Mouse (Mus musculus) bone marrow, adult 2 months (tissue): ENCODE results near the gene Zfp609. TPM values are rescaled to one million over a fixed set of nuclear protein-coding genes. Genes with fewer than 3 reads are reported as not detected.

ENCODE experiments used
- H3K27ac ChIP-seq: fragments of 200-500 bp; 2 replicates; pipeline ENCODE4 v1.5.1; 2012; ENCODE audit warnings: low read depth, mild to moderate bottlenecking, control low read depth, inconsistent platforms, low read length; ENCODE audit not compliant: control insufficient read depth, poor library complexity, insufficient read depth
- H3K4me1 ChIP-seq: fragments of 200-500 bp; 2 replicates; pipeline ENCODE4 v1.6.1; 2011; ENCODE audit warnings: low read length; ENCODE audit not compliant: control insufficient read depth, insufficient read depth
- H3K4me3 ChIP-seq: fragments of 200-500 bp; replicated peaks from 2 replicates; pipeline ENCODE3; 2011; ENCODE audit warnings: mild to moderate bottlenecking, low read depth, low read length, control low read depth; ENCODE audit not compliant: control insufficient read depth
- CTCF ChIP-seq: fragments of 200-500 bp; IDR thresholded peaks from 2 replicates; pipeline ENCODE4 v1.5.1; 2011; ENCODE audit warnings: low read length, control low read depth; ENCODE audit not compliant: control insufficient read depth, insufficient read depth
- POLR2A ChIP-seq: fragments of 200-500 bp; IDR thresholded peaks from 2 replicates; pipeline ENCODE4 v1.6.1; 2011; ENCODE audit warnings: low read depth, mild to moderate bottlenecking, control low read depth, low read length, borderline replicate concordance; ENCODE audit not compliant: control insufficient read depth
- WGBS: fragments of 180-500 bp; shearing (Covaris S2); methylation state at CpG from one replicate; pipeline ENCODE4 v1.1.7; 2018; 5-methylcytosine and 5-hydroxymethylcytosine counted together
- polyA plus RNA-seq: library from polyadenylated mRNA; stranded (reverse); fragments of >200 nt; gene quantifications from 2 replicates; pipeline ENCODE4 v1.2.4, GENCODE M21; 2011; ENCODE audit warnings: low replicate concordance; ENCODE audit not compliant: missing spikeins, insufficient read depth, insufficient read length

Gene Zfp609
- polyA plus RNA-seq, 1 experiment, result 13.9 TPM

- 23% methylated on average over 3 of the region's 3 CpGs for WGBS
- H3K27ac ChIP-seq, result no peak overlapping the region
- peak overlapping the region; percentile 71 for H3K4me3 ChIP-seq
- no peaks in the 10 kb centered on the region; the same call in 1 of the 2 replicates for H3K4me1 ChIP-seq
- no peak for TF ChIP-seq POLR2A
- no peak for TF ChIP-seq CTCF
These were observed 150.3 kb downstream of the Zfp609 start for GRCm38 (mm10) chr9:65677119-65677462.

GRCm38 (mm10) chr9:65676358-65677118 is 150.8 kb downstream of the Zfp609 start:
- peaks cover 3% of the 10 kb centered on the region; the same call in 1 of the 2 replicates for H3K4me1 ChIP-seq
- H3K27ac ChIP-seq, result peak overlapping the region; percentile 36; the same call in 1 of the 2 replicates
- peak overlapping the region; percentile 72 for H3K4me3 ChIP-seq
- TF ChIP-seq CTCF, result no peak
- TF ChIP-seq POLR2A, result peak; percentile 47; the same call in 1 of the 2 replicates
- under 1% methylated on average over 48 of the region's 51 CpGs for WGBS

GRCm38 (mm10) chr9:65675461-65676357 is 151.7 kb downstream of the Zfp609 start:
- TF ChIP-seq CTCF, result no peak
- no peak for TF ChIP-seq POLR2A
- Histone ChIP-seq H3K27ac (no peak overlapping the region), H3K4me3 (peak overlapping the region; percentile 72), H3K4me1 (peaks cover 3% of the 10 kb centered on the region; the same call in 1 of the 2 replicates)
- WGBS, result 48% methylated on average over 8 of the region's 8 CpGs

- Histone ChIP-seq H3K4me3 (no peak overlapping the region), H3K4me1 (peaks cover 3% of the 10 kb centered on the region; the same call in 1 of the 2 replicates), H3K27ac (no peak overlapping the region)
- WGBS, result 79% methylated on average over 11 of the region's 11 CpGs
- TF ChIP-seq CTCF (no peak), POLR2A (no peak)
These were observed 154.4 kb downstream of the Zfp609 start for GRCm38 (mm10) chr9:65672996-65673395.

GRCm38 (mm10) chr9:65671431-65671931 is 155.9 kb downstream of the Zfp609 start:
- WGBS, result 27% methylated on average over 9 of the region's 9 CpGs
- no peak for TF ChIP-seq CTCF
- no peak for TF ChIP-seq POLR2A
- H3K27ac ChIP-seq, result peak overlapping the region; percentile 28; the same call in 1 of the 2 replicates
- peaks cover 3% of the 10 kb centered on the region; the same call in 1 of the 2 replicates for H3K4me1 ChIP-seq
- H3K4me3 ChIP-seq, result no peak overlapping the region

- TF ChIP-seq POLR2A (no peak), CTCF (no peak)
- Histone ChIP-seq H3K4me1 (peaks cover 3% of the 10 kb centered on the region; the same call in 1 of the 2 replicates), H3K4me3 (no peak within 1 kb of the TSS), H3K27ac (no peak within 1 kb of the TSS)
- 85% methylated on average over 8 of the region's 8 CpGs for WGBS
These were observed 159.7 kb downstream of the Zfp609 start, which contains the start of gene Oaz2 for GRCm38 (mm10) chr9:65667701-65668100. Oaz2 (plus strand) TSS chr9:65668001.

GRCm38 (mm10) chr9:65666042-65666441 is 161.3 kb downstream of the Zfp609 start:
- WGBS, result 9% methylated on average over 5 of the region's 5 CpGs

More at GRCm38 (mm10) chr9:65666042-65666441, 161.3 kb downstream of the Zfp609 start:
- TF ChIP-seq CTCF (peak; percentile 75), POLR2A (no peak)
- no peak overlapping the region for H3K27ac ChIP-seq
- no peak overlapping the region for H3K4me3 ChIP-seq
- H3K4me1 ChIP-seq, result no peaks in the 10 kb centered on the region
